Comparison of ENCODE assay signal across 8 mouse cellular contexts in the genomic region with DNA sequence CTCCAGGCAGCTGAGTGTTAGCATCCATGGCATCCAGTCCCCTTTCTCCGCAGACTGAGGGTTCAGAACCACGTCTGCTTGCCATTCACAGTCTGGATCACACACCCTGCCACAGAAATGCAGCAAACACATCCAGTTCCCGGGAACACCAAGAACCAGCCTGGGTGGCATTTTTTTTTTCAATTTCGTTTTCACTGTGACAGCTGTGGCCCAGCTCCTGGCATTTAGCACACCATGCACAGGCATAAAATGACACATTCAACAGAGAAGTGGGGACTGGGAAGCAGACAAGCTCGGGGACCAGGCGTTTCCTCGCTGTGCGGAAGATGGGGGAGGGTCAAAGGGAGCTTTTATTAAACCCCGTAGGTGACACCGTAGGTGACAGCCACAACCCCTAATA. TPM values are rescaled to one million over a fixed set of nuclear protein-coding genes. Genes with fewer than 3 reads are reported as not detected.
A peak's percentile ranks its signal among the peaks of the same experiment; 100 is the strongest.
DNase-seq lines count a peak whose midpoint lies in the region; ATAC-seq lines count a peak whose summit lies in the region.
"Had no signal": no experiment of that assay in that cellular context is flagged by ENCODE, and none has a peak within 500 bp of the region (broad histone marks: within the 10 kb centered on the region; RNA-seq: fewer than 3 reads in every experiment).

No protein-coding gene starts in this region.

- H3K27ac ChIP-seq in heart, embryonic 15.5 days: peak overlapping the region; percentile 31
- no peak overlapping the region for H3K27ac ChIP-seq in heart, embryonic 10.5 days
- 0 out of 2 replicates have a peak overlapping the region, but pooled peaks have one; percentile 28 for H3K27ac ChIP-seq in midbrain, embryonic 10.5 days (replicated peaks)
- no peak overlapping the region for H3K27ac ChIP-seq in midbrain, embryonic 15.5 days
- H3K27ac ChIP-seq: liver, embryonic 15.5 days had no signal

- ATAC-seq in heart, embryonic 15.5 days (replicated peaks; ENCODE audit: insufficient number of reproducible peaks, insufficient read depth, low FRiP score, low read depth): no peak
- no peak for ATAC-seq in midbrain, embryonic 15.5 days (replicated peaks)

- H3K4me2 ChIP-seq in heart, embryonic 15.5 days: no peak overlapping the region
- no peak overlapping the region for H3K4me2 ChIP-seq in midbrain, embryonic 15.5 days
- H3K4me2 ChIP-seq: liver, embryonic 15.5 days had no signal

- DNase-seq in heart, embryonic 10.5 days (ENCODE audit: low spot score): no peak
- no peak for DNase-seq in midbrain, embryonic 10.5 days (ENCODE audit: low spot score)
- DNase-seq in layer of hippocampus, postnatal 10 days (ENCODE audit: low spot score in 2 of 2): peak; percentile 41 to 49
- peak; percentile 58 for DNase-seq in telencephalon, adult 2 months (ENCODE audit: low read depth, low spot score)
- no peak for DNase-seq in urinary bladder, postnatal 36 days (ENCODE audit: low spot score in 2 of 2)

- H3K9ac ChIP-seq in heart, embryonic 15.5 days: no peak overlapping the region
- H3K9ac ChIP-seq in midbrain, embryonic 15.5 days: no peak overlapping the region
- H3K9ac ChIP-seq: liver, embryonic 15.5 days had no signal

- 43% methylated on average over 10 of the region's 10 CpGs for WGBS in heart, embryonic 15.5 days
- 64% methylated on average over 10 of the region's 10 CpGs for WGBS in heart, embryonic 10.5 days
- 77% methylated on average over 10 of the region's 10 CpGs for WGBS in midbrain, embryonic 10.5 days
- 55% methylated on average over 10 of the region's 10 CpGs for WGBS in midbrain, embryonic 15.5 days

- peaks cover 10% of the 10 kb centered on the region for H3K27me3 ChIP-seq in heart, embryonic 15.5 days
- peaks cover 29% of the 10 kb centered on the region for H3K27me3 ChIP-seq in heart, embryonic 10.5 days (ENCODE audit: insufficient read depth, poor library complexity, severe bottlenecking)
- no peaks in the 10 kb centered on the region for H3K27me3 ChIP-seq in midbrain, embryonic 10.5 days (ENCODE audit: low read depth, poor library complexity, severe bottlenecking)
- H3K27me3 ChIP-seq in midbrain, embryonic 15.5 days (replicated peaks): no peaks in the 10 kb centered on the region

- H3K4me1 ChIP-seq in heart, embryonic 15.5 days (replicated peaks): peaks cover 25% of the 10 kb centered on the region
- peaks cover 26% of the 10 kb centered on the region for H3K4me1 ChIP-seq in heart, embryonic 10.5 days
- H3K4me1 ChIP-seq in midbrain, embryonic 10.5 days: peaks cover 20% of the 10 kb centered on the region
- H3K4me1 ChIP-seq in midbrain, embryonic 15.5 days: peaks cover 4% of the 10 kb centered on the region; the same call in 1 of the 2 replicates

- H3K36me3 ChIP-seq in heart, embryonic 15.5 days: no peaks in the 10 kb centered on the region
- H3K36me3 ChIP-seq in heart, embryonic 10.5 days: no peaks in the 10 kb centered on the region
- no peaks in the 10 kb centered on the region for H3K36me3 ChIP-seq in midbrain, embryonic 10.5 days
- H3K36me3 ChIP-seq in midbrain, embryonic 15.5 days (replicated peaks): no peaks in the 10 kb centered on the region
- H3K36me3 ChIP-seq: liver, embryonic 15.5 days had no signal

- H3K9me3 ChIP-seq in heart, embryonic 15.5 days (replicated peaks): no peaks in the 10 kb centered on the region
- H3K9me3 ChIP-seq in heart, embryonic 10.5 days: no peaks in the 10 kb centered on the region
- no peaks in the 10 kb centered on the region for H3K9me3 ChIP-seq in midbrain, embryonic 10.5 days (replicated peaks)
- no peaks in the 10 kb centered on the region for H3K9me3 ChIP-seq in midbrain, embryonic 15.5 days
- H3K9me3 ChIP-seq: liver, embryonic 15.5 days had no signal

- no peak overlapping the region for H3K4me3 ChIP-seq in heart, embryonic 15.5 days
- no peak overlapping the region for H3K4me3 ChIP-seq in heart, embryonic 10.5 days
- no peak overlapping the region for H3K4me3 ChIP-seq in midbrain, embryonic 10.5 days
- H3K4me3 ChIP-seq in midbrain, embryonic 15.5 days: no peak overlapping the region
- H3K4me3 ChIP-seq: liver, embryonic 15.5 days had no signal

RNA-seq across cellular contexts. Expression of a gene that starts 55.6 kb away (rescaled TPM):
- polyA plus RNA-seq in heart, embryonic 15.5 days (2015; fragmentation: Nextera tagmentation; extraction: Ambion mirVana): 0.85 and 0.86 TPM in 2 replicates
- 0.26 and 0.64 TPM in 2 replicates for polyA plus RNA-seq in heart, embryonic 10.5 days (2016; fragmentation: Nextera tagmentation; extraction: Ambion mirVana)
- 2.8 and 6.6 TPM in 2 replicates for polyA plus RNA-seq in midbrain, embryonic 10.5 days (2016; fragmentation: Nextera tagmentation; extraction: Ambion mirVana)
- polyA plus RNA-seq in midbrain, embryonic 15.5 days (2015; fragmentation: Nextera tagmentation; extraction: Ambion mirVana): 7.2 and 9.3 TPM in 2 replicates
- total RNA-seq in layer of hippocampus, postnatal 10 days (2021): 100 to 1,000 TPM; 192 to 204 TPM

Comparison
In these comparisons a context has a peak if more than half of its experiments do, and no peak if none do; other contexts are left out.
1. H3K27ac ChIP-seq: peak in heart, embryonic 15.5 days (single experiment) and midbrain, embryonic 10.5 days (single experiment); none in heart, embryonic 10.5 days (single experiment) and midbrain, embryonic 15.5 days (single experiment).
2. DNase-seq: peak in layer of hippocampus, postnatal 10 days (2 of 2) and telencephalon, adult 2 months (single experiment); none in heart, embryonic 10.5 days (single experiment), midbrain, embryonic 10.5 days (single experiment) and urinary bladder, postnatal 36 days (0 of 2).